Mouse (Mus musculus) heart, postnatal 0 days (tissue): Measurements from ENCODE around the gene Plaur. TPM values are rescaled to one million over a fixed set of nuclear protein-coding genes. Genes with fewer than 3 reads are reported as not detected.
A peak's percentile ranks its signal among the peaks of the same experiment; 100 is the strongest.

Experiments
- ATAC-seq: fragments of 200-750 bp; cut with Nextera tagmentation; 2 replicates; pipeline ENCODE4 v1.8.0; 2017; ENCODE audit warnings: low read depth, moderate number of reproducible peaks, moderate library complexity; ENCODE audit not compliant: insufficient read depth
- DNase-seq: peaks from one replicate; pipeline ENCODE4 v3.0.0-alpha.2; 2016; ENCODE audit warnings: low spot score
- H3K27ac ChIP-seq: fragments of 300-500 bp; sonication (generic); 2 replicates; pipeline ENCODE4 v1.5.1; 2014; ENCODE audit warnings: low read depth, mild to moderate bottlenecking
- H3K27me3 ChIP-seq: fragments of 300-500 bp; sonication (generic); 2 replicates; pipeline ENCODE4 v1.6.1; 2014; ENCODE audit warnings: low read length, mixed read lengths; ENCODE audit not compliant: control insufficient read depth, insufficient read depth
- H3K36me3 ChIP-seq: fragments of 300-500 bp; sonication (generic); replicated peaks from 2 replicates; pipeline ENCODE4 v1.6.1; 2014; ENCODE audit warnings: low read length, mixed read lengths; ENCODE audit not compliant: control insufficient read depth, insufficient read depth
- H3K4me1 ChIP-seq: fragments of 300-500 bp; sonication (generic); 2 replicates; pipeline ENCODE4 v1.6.1; 2014; ENCODE audit warnings: antibody characterized with exemption; ENCODE audit not compliant: control insufficient read depth, insufficient read depth
- H3K4me2 ChIP-seq: fragments of 300-500 bp; sonication (generic); 2 replicates; pipeline ENCODE4 v1.6.1; 2014; ENCODE audit warnings: low read depth, mild to moderate bottlenecking, low read length, moderate library complexity
- H3K4me3 ChIP-seq: fragments of 300-500 bp; sonication (generic); 2 replicates; pipeline ENCODE4 v1.5.1; 2014; ENCODE audit warnings: low read depth, low read length
- H3K9ac ChIP-seq: fragments of 300-500 bp; sonication (generic); replicated peaks from 2 replicates; pipeline ENCODE4 v1.6.1; 2014; ENCODE audit warnings: low read depth, low read length, mixed read lengths
- H3K9me3 ChIP-seq: fragments of 300-500 bp; sonication (generic); replicated peaks from 2 replicates; pipeline ENCODE4 v1.6.1; 2016; ENCODE audit warnings: low read length; ENCODE audit not compliant: control insufficient read depth
- CTCF ChIP-seq: IDR thresholded peaks from 2 replicates; pipeline ENCODE4 v1.5.1; 2016; ENCODE audit warnings: antibody characterized with exemption, control low read depth, low read depth
- EP300 ChIP-seq: IDR thresholded peaks from 2 replicates; pipeline ENCODE4 v1.6.1; 2016; ENCODE audit warnings: antibody characterized with exemption, low read depth
- WGBS: fragments of 180-500 bp; shearing (Covaris S2); extraction: QIAGEN DNeasy Blood & Tissue Kit; methylation state at CpG from one replicate; pipeline ENCODE4 v1.1.7; 2014; 5-methylcytosine and 5-hydroxymethylcytosine counted together
- polyA plus RNA-seq: library from polyadenylated mRNA; unstranded; fragments of >200 nt; fragmentation: Nextera tagmentation; extraction: Ambion mirVana; gene quantifications from 2 replicates; pipeline ENCODE4 v1.2.1, GENCODE M21; 2015
- total RNA-seq: library from RNA; depleted of rRNA; stranded (reverse); fragments of >200 nt; gene quantifications from 2 replicates; pipeline ENCODE4 v1.2.3, GENCODE M21; 2014; ENCODE audit warnings: low replicate concordance

Plaur gene
- total and polyA plus RNA-seq, 2 experiments from 2014 or later, result 6.5 to 13.1 TPM

GRCm38 (mm10) chr7:24466835-24467234 lies 4.6 kb downstream of the Plaur start:
- ATAC-seq (no peak), DNase-seq (no peak)
- peaks cover 8% of the 10 kb centered on the region; the same call in 1 of the 2 replicates for H3K36me3 ChIP-seq
- no peak overlapping the region for H3K9ac ChIP-seq
- no peak for TF ChIP-seq EP300
- no peak for TF ChIP-seq CTCF
- WGBS, result 91% methylated on average over 6 of the region's 6 CpGs
- H3K4me3 ChIP-seq, result no peak overlapping the region
- H3K4me1 ChIP-seq, result no peaks in the 10 kb centered on the region
- no peak overlapping the region for H3K4me2 ChIP-seq
- H3K9me3 ChIP-seq, result no peaks in the 10 kb centered on the region
- no peak overlapping the region for H3K27ac ChIP-seq
- H3K27me3 ChIP-seq, result no peaks in the 10 kb centered on the region; the same call in 1 of the 2 replicates

- no peaks in the 10 kb centered on the region for H3K4me1 ChIP-seq
- H3K4me3 ChIP-seq, result no peak overlapping the region
- 69% methylated on average over 5 of the region's 5 CpGs for WGBS
- H3K27ac ChIP-seq, result no peak overlapping the region
- DNase-seq, result no peak
- peaks cover 8% of the 10 kb centered on the region; the same call in 1 of the 2 replicates for H3K36me3 ChIP-seq
- H3K9ac ChIP-seq, result no peak overlapping the region
- no peaks in the 10 kb centered on the region; the same call in 1 of the 2 replicates for H3K27me3 ChIP-seq
- H3K9me3 ChIP-seq, result no peaks in the 10 kb centered on the region
- H3K4me2 ChIP-seq, result no peak overlapping the region
- TF ChIP-seq CTCF, result no peak
- TF ChIP-seq EP300, result no peak
- ATAC-seq, result no peak
Observed at GRCm38 (mm10) chr7:24467886-24468285, 5.6 kb downstream of the Plaur start.

- ATAC-seq (no peak), DNase-seq (no peak)
- Histone ChIP-seq H3K4me2 (no peak overlapping the region), H3K9ac (no peak overlapping the region), H3K36me3 (peaks cover 8% of the 10 kb centered on the region; the same call in 1 of the 2 replicates), H3K27me3 (no peaks in the 10 kb centered on the region), H3K9me3 (no peaks in the 10 kb centered on the region), H3K4me1 (no peaks in the 10 kb centered on the region), H3K27ac (no peak overlapping the region), H3K4me3 (no peak overlapping the region)
- TF ChIP-seq CTCF (peak; percentile 31), EP300 (no peak)
- WGBS, result 87% methylated on average over 3 of the region's 3 CpGs
Observed at GRCm38 (mm10) chr7:24469126-24469525, 6.8 kb downstream of the Plaur start.

DNA sequence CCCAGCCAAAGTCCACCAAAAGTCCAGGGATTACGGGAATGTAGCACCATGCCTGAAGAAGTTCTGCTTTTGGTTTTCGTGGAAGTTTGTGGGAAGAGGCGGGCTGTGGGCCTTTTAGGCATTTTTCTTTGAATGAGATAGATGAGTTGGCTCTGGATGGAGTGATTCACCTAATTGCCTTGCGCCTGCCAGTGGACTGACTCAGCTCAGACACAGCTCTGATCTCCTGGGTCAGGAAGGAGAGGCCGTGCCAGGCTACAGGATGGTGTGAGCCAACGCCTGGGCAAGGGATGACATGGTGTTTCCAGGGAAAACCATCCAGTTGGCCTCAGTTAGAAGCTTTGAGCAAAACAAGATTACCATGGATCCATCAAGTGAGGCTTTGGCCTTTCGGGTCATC lies 8.1 kb downstream of the Plaur start:
- Histone ChIP-seq H3K4me1 (no peaks in the 10 kb centered on the region), H3K4me2 (no peak overlapping the region), H3K9ac (no peak overlapping the region), H3K36me3 (peaks cover 11% of the 10 kb centered on the region; the same call in 1 of the 2 replicates), H3K27me3 (no peaks in the 10 kb centered on the region), H3K9me3 (no peaks in the 10 kb centered on the region), H3K4me3 (no peak overlapping the region), H3K27ac (no peak overlapping the region)
- ATAC-seq (no peak), DNase-seq (no peak)
- TF ChIP-seq CTCF, result no peak
- WGBS, result 90% methylated on average over 7 of the region's 7 CpGs

DNA sequence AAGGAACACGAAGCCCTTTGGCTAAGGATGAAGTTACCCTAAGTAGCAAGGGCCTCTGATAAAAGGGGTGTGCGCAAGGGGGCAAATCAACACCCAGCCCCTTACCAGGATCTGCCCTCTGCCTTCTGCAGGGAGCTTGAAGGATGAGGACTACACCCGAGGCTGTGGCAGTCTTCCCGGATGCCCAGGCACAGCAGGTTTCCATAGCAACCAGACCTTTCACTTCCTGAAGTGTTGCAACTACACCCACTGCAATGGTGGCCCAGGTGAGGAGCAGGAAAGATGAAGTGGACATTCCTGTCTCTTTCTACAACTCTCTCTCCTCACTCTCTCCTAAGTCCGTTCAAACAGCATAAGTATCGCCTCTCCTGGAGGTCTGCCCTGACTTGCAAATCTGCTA lies 10.2 kb downstream of the Plaur start:
- Histone ChIP-seq H3K4me3 (no peak overlapping the region), H3K9me3 (no peaks in the 10 kb centered on the region), H3K27me3 (no peaks in the 10 kb centered on the region), H3K9ac (no peak overlapping the region), H3K36me3 (peaks cover 5% of the 10 kb centered on the region; the same call in 1 of the 2 replicates), H3K4me1 (no peaks in the 10 kb centered on the region), H3K4me2 (no peak overlapping the region), H3K27ac (no peak overlapping the region)
- WGBS, result 83% methylated on average over 6 of the region's 6 CpGs
- no peak for TF ChIP-seq EP300
- TF ChIP-seq CTCF, result no peak
- no peak for DNase-seq
- ATAC-seq, result no peak

GRCm38 (mm10) chr7:24472937-24473336 lies 10.7 kb downstream of the Plaur start:
- Histone ChIP-seq H3K4me1 (no peaks in the 10 kb centered on the region), H3K27ac (no peak overlapping the region), H3K9ac (no peak overlapping the region), H3K36me3 (peaks cover 3% of the 10 kb centered on the region; the same call in 1 of the 2 replicates), H3K4me3 (no peak overlapping the region), H3K27me3 (no peaks in the 10 kb centered on the region), H3K9me3 (no peaks in the 10 kb centered on the region), H3K4me2 (no peak overlapping the region)
- DNase-seq (no peak), ATAC-seq (no peak)
- WGBS, result 78% methylated on average over 7 of the region's 7 CpGs
- TF ChIP-seq EP300 (no peak), CTCF (peak; percentile 52)
